ENCODE assay signal across 10 mouse cellular contexts in genomic region chr16:85887289-85888051, GRCm38 (mm10). TPM values are rescaled to one million over a fixed set of nuclear protein-coding genes. Genes with fewer than 3 reads are reported as not detected.
A peak's percentile ranks its signal among the peaks of the same experiment; 100 is the strongest.
DNase-seq lines count a peak whose midpoint lies in the region; ATAC-seq and TF ChIP-seq lines count a peak whose summit lies in the region.
"Had no signal": no experiment of that assay in that cellular context is flagged by ENCODE, and none has a peak within 500 bp of the region (broad histone marks: within the 10 kb centered on the region; RNA-seq: fewer than 3 reads in every experiment).

No protein-coding gene starts in this region.

- H3K36me3 ChIP-seq in heart, embryonic 11.5 days (ENCODE audit: control insufficient read depth, insufficient read depth, low read length), result no peaks in the 10 kb centered on the region
- H3K36me3 ChIP-seq in intestine, postnatal 0 days (ENCODE audit: control insufficient read depth, insufficient read depth), result no peaks in the 10 kb centered on the region
- H3K36me3 ChIP-seq: embryonic facial prominence, embryonic 13.5 days; lung, embryonic 15.5 days had no signal

- no peak overlapping the region for H3K27ac ChIP-seq in heart, embryonic 11.5 days (ENCODE audit: low read depth, low read length)
- no peak overlapping the region for H3K27ac ChIP-seq in intestine, postnatal 0 days (ENCODE audit: low read depth, low read length)
- H3K27ac ChIP-seq: embryonic facial prominence, embryonic 13.5 days; lung, embryonic 15.5 days had no signal

- no peaks in the 10 kb centered on the region for H3K9me3 ChIP-seq in heart, embryonic 11.5 days (replicated peaks; ENCODE audit: control insufficient read depth, low read length)
- no peaks in the 10 kb centered on the region for H3K9me3 ChIP-seq in intestine, postnatal 0 days (ENCODE audit: control insufficient read depth)
- H3K9me3 ChIP-seq: embryonic facial prominence, embryonic 13.5 days; lung, embryonic 15.5 days had no signal

- WGBS in heart, embryonic 11.5 days (ENCODE audit: insufficient replicate concordance), result 73% methylated on average over 13 of the region's 13 CpGs
- WGBS in intestine, postnatal 0 days, result 65% methylated on average over 13 of the region's 13 CpGs

- no peak overlapping the region for H3K4me2 ChIP-seq in heart, embryonic 11.5 days
- H3K4me2 ChIP-seq in intestine, postnatal 0 days (replicated peaks; ENCODE audit: low read depth), result no peak overlapping the region
- H3K4me2 ChIP-seq: embryonic facial prominence, embryonic 13.5 days; lung, embryonic 15.5 days had no signal

- ATAC-seq in heart, embryonic 11.5 days (replicated peaks; ENCODE audit: insufficient number of reproducible peaks, low FRiP score, low TSS enrichment), result no peak
- peak; percentile 95 for ATAC-seq in frontal cortex, adult (ENCODE audit: low TSS enrichment)
- no peak for ATAC-seq in intestine, postnatal 0 days

- H3K4me3 ChIP-seq in heart, embryonic 11.5 days (ENCODE audit: low read depth, low read length), result no peak overlapping the region
- H3K4me3 ChIP-seq in intestine, postnatal 0 days (ENCODE audit: low read depth, low read length), result no peak overlapping the region
- H3K4me3 ChIP-seq: embryonic facial prominence, embryonic 13.5 days; lung, embryonic 15.5 days had no signal

- intact Hi-C loops in heart, postnatal 10 days (cut with DNase I), result no loop called here

- no peaks in the 10 kb centered on the region for H3K27me3 ChIP-seq in heart, embryonic 11.5 days (ENCODE audit: control insufficient read depth, insufficient read depth, low read length)
- no peaks in the 10 kb centered on the region for H3K27me3 ChIP-seq in intestine, postnatal 0 days (replicated peaks; ENCODE audit: control insufficient read depth, insufficient read depth, low read length)
- H3K27me3 ChIP-seq: embryonic facial prominence, embryonic 13.5 days; lung, embryonic 15.5 days had no signal

- H3K4me1 ChIP-seq in heart, embryonic 11.5 days (ENCODE audit: control insufficient read depth, insufficient read depth, low read length), result no peaks in the 10 kb centered on the region
- no peaks in the 10 kb centered on the region for H3K4me1 ChIP-seq in intestine, postnatal 0 days (replicated peaks; ENCODE audit: control insufficient read depth, insufficient read depth, low read length)

- TF ChIP-seq CTCF in intestine, postnatal 0 days (IDR thresholded peaks at IDR 0.05; ENCODE audit: low read depth), result no peak

- H3K9ac ChIP-seq in heart, embryonic 11.5 days (ENCODE audit: low read depth, low read length), result no peak overlapping the region
- H3K9ac ChIP-seq in intestine, postnatal 0 days (ENCODE audit: low read depth, low read length), result no peak overlapping the region
- H3K9ac ChIP-seq: embryonic facial prominence, embryonic 13.5 days; lung, embryonic 15.5 days had no signal

- DNase-seq in heart, postnatal 10 days, result peak; percentile 24 to 34
- peak; percentile 19 for DNase-seq in left cerebral cortex, adult 11 months (ENCODE audit: low spot score)
- DNase-seq in neural tube, embryonic 10.5 days (ENCODE audit: extremely low spot score, low spot score), result peak; percentile 67
- no peak for DNase-seq in ovary, postnatal 10 days (ENCODE audit: low spot score)
- no peak for DNase-seq in ovary, adult 18-20 months (ENCODE audit: low spot score)

RNA-seq across cellular contexts. Expression of gene Adamts5, which starts 14.2 kb away (rescaled TPM):
- total RNA-seq in heart, postnatal 10 days (2021), result 10 to 100 TPM; 13.1 to 13.8 TPM
- 1.8 and 2.4 TPM in 2 replicates for polyA plus RNA-seq in heart, embryonic 11.5 days (2014; fragmentation: Nextera tagmentation; extraction: Ambion mirVana)
- polyA plus RNA-seq in intestine, postnatal 0 days (2015; fragmentation: Nextera tagmentation; extraction: Ambion mirVana), result 1.2 TPM in 2 replicates

Comparison
In these comparisons a context has a peak if more than half of its experiments do, and no peak if none do; other contexts are left out.
1. DNase-seq: peak in heart, postnatal 10 days (2 of 2), left cerebral cortex, adult 11 months (single experiment) and neural tube, embryonic 10.5 days (single experiment); none in ovary, postnatal 10 days (single experiment) and ovary, adult 18-20 months (single experiment).